Mouse (Mus musculus): Measurements from ENCODE around the gene Tmem256.

DNA sequence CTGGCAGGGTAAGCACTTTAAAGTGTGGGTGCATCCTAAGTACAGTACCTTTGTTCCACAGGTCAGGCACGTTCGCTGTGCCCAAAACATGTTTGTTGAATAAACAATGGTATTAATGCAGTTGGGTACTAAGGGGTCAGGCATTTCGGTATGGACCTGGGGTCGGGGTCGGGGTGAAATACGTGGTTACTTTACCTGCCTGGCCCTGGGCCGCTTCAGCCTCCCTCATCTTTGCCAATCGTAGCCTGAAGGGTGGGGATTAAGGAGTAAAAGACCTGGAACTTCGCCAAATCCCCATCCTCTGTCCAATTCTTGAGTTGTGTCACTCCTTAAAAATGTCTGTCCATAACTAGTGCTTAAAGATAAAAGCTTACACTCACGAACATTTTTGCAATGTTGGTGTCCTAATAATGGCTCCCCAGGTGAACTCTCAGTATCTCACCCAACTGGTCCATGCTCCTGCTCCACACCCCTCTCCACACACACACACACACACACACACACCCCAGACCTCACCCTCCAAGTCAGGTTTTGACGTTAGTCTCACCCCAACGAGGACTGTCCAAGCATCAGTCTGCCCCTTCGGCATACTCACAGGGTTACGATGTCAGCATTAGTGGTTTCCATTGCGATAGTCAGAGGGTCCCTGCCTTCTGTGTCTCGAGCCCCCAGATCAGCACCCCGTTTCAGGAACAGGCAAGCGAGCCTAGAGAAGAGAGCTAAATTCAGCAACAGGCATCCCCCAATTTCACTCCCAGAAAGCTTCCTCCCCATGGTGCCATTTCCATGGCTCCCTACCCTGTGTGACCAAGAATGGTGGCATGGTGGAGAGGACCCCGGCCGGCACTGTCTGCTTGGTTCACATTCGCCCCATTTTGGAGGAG is 43.7 kb downstream of the Tmem256 start:
- TF ChIP-seq POLR2A (IDR thresholded peaks at IDR 0.05; ENCODE audit: low read depth, low read length) (no peak), CTCF (IDR thresholded peaks at IDR 0.05; ENCODE audit: extremely low read depth, insufficient read length, insufficient replicate concordance, low read depth, low read length) (no peak)

Data from small intestine, adult 2 months (tissue).